19 mouse cellular contexts compared by ENCODE assay signal in the genomic region with DNA sequence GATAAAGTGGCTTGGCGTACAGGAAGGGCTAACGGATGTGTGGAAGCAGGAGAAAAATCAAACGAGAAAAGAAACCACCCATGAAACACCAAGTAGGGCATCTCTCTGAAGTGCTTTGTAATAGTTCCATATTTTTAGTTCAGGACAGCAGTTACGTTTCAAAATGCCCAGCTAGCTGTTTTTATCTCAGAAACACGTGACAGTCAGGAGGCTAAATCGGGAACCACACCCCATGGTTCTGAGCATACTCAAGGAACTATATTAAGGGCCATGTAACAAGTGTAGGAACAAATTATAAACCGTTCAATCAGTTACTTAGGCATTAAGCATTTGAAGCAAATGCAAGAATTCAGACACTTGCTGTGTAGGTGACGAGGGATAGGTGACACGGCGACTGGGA. TPM values are rescaled to one million over a fixed set of nuclear protein-coding genes. Genes with fewer than 3 reads are reported as not detected.
"Had no signal": no experiment of that assay in that cellular context is flagged by ENCODE, and none has a peak within 500 bp of the region (broad histone marks: within the 10 kb centered on the region; RNA-seq: fewer than 3 reads in every experiment).

No protein-coding gene starts in this region.

- H3K4me2 ChIP-seq: limb, embryonic 12.5 days; liver, embryonic 13.5 days; lung, embryonic 15.5 days; midbrain, embryonic 11.5 days; midbrain, embryonic 15.5 days; neural tube, embryonic 13.5 days; stomach, embryonic 15.5 days had no signal

- H3K9me3 ChIP-seq: limb, embryonic 12.5 days; liver, embryonic 13.5 days; lung, embryonic 15.5 days; megakaryocyte, embryonic 14.5 days; midbrain, embryonic 15.5 days; neural tube, embryonic 13.5 days; stomach, embryonic 15.5 days had no signal

- H3K4me3 ChIP-seq: limb, embryonic 12.5 days; liver, embryonic 13.5 days; lung, embryonic 15.5 days; megakaryocyte, embryonic 14.5 days; midbrain, embryonic 15.5 days; neural tube, embryonic 13.5 days; stomach, embryonic 15.5 days had no signal

- H3K9ac ChIP-seq: limb, embryonic 12.5 days; liver, embryonic 13.5 days; liver, postnatal 0 days; lung, embryonic 15.5 days; midbrain, embryonic 15.5 days; neural tube, embryonic 13.5 days; stomach, embryonic 15.5 days had no signal

- ATAC-seq: liver, postnatal 0 days; midbrain, embryonic 15.5 days had no signal

- H3K4me1 ChIP-seq: limb, embryonic 12.5 days; liver, embryonic 13.5 days; lung, embryonic 15.5 days; megakaryocyte, embryonic 14.5 days; midbrain, embryonic 15.5 days; neural tube, embryonic 13.5 days; stomach, embryonic 15.5 days had no signal

- H3K27me3 ChIP-seq: limb, embryonic 12.5 days; liver, embryonic 13.5 days; lung, embryonic 15.5 days; megakaryocyte, embryonic 14.5 days; midbrain, embryonic 15.5 days; neural tube, embryonic 13.5 days; stomach, embryonic 15.5 days had no signal

- H3K36me3 ChIP-seq: limb, embryonic 12.5 days; liver, embryonic 13.5 days; lung, embryonic 15.5 days; midbrain, embryonic 15.5 days; neural tube, embryonic 13.5 days; stomach, embryonic 15.5 days had no signal

- H3K27ac ChIP-seq: limb, embryonic 12.5 days; liver, embryonic 13.5 days; lung, embryonic 15.5 days; macrophage; midbrain, embryonic 15.5 days; neural tube, embryonic 13.5 days; stomach, embryonic 15.5 days had no signal

- DNase-seq: kidney, postnatal 25 days; liver; liver, embryonic 13.5 days; liver, postnatal 0 days; lung, postnatal 14 days; retina, postnatal 1 day; right cerebral cortex, postnatal 4 days; thymus, adult 2 months; thymus, postnatal 25 days had no signal

RNA-seq across cellular contexts. Expression of a gene that starts 56.2 kb away (rescaled TPM):
- total RNA-seq: monocyte, adult 5-6 weeks had no signal
- polyA plus RNA-seq: spleen, adult 2 months had no signal
